Mouse (Mus musculus) forebrain, embryonic 16.5 days (tissue): ENCODE data around the gene H2afx. TPM values are rescaled to one million over a fixed set of nuclear protein-coding genes. Genes with fewer than 3 reads are reported as not detected.
"Not testable (repeated sequence)": the region's sequence is repeated elsewhere in the genome, so short reads cannot be mapped to it uniquely, and the experiment has no call there.

ENCODE experiments used
- ATAC-seq: fragments of 200-750 bp; cut with Nextera tagmentation; 2 replicates; pipeline ENCODE4 v1.8.0; 2017; ENCODE audit warnings: mild to moderate bottlenecking, moderate library complexity
- H3K27ac ChIP-seq: fragments of 300-500 bp; sonication (generic); 2 replicates; pipeline ENCODE4 v1.5.1; 2014; ENCODE audit warnings: low read length, control low read depth
- H3K27me3 ChIP-seq: fragments of 300-500 bp; sonication (generic); replicated peaks from 2 replicates; pipeline ENCODE4 v1.6.1; 2014; ENCODE audit warnings: low read length; ENCODE audit not compliant: control insufficient read depth, insufficient read depth
- H3K36me3 ChIP-seq: fragments of 300-500 bp; sonication (generic); 2 replicates; pipeline ENCODE4 v1.6.1; 2014; ENCODE audit not compliant: control insufficient read depth, insufficient read depth
- H3K4me1 ChIP-seq: fragments of 300-500 bp; sonication (generic); replicated peaks from 2 replicates; pipeline ENCODE4 v1.6.1; 2014; ENCODE audit warnings: low read length; ENCODE audit not compliant: control insufficient read depth, insufficient read depth
- H3K4me2 ChIP-seq: fragments of 300-500 bp; sonication (generic); 2 replicates; pipeline ENCODE4 v1.6.1; 2014; ENCODE audit warnings: mild to moderate bottlenecking, low read length, control low read depth
- H3K4me3 ChIP-seq: fragments of 300-500 bp; sonication (generic); replicated peaks from 2 replicates; pipeline ENCODE4 v1.5.1; 2014; ENCODE audit warnings: mild to moderate bottlenecking, low read length, control low read depth
- H3K9ac ChIP-seq: fragments of 300-500 bp; sonication (generic); replicated peaks from 2 replicates; pipeline ENCODE4 v1.6.1; 2014; ENCODE audit warnings: low read depth, low read length, control low read depth
- H3K9me3 ChIP-seq: fragments of 300-500 bp; sonication (generic); 2 replicates; pipeline ENCODE4 v1.6.1; 2016; ENCODE audit warnings: low read length; ENCODE audit not compliant: control insufficient read depth
- WGBS: fragments of 180-500 bp; shearing (Covaris S2); extraction: QIAGEN DNeasy Blood & Tissue Kit; methylation state at CpG from one replicate; pipeline ENCODE4 v1.1.7; 2014; 5-methylcytosine and 5-hydroxymethylcytosine counted together
- polyA plus RNA-seq: library from polyadenylated mRNA; unstranded; fragments of >200 nt; fragmentation: Nextera tagmentation; extraction: Ambion mirVana; gene quantifications from 2 replicates; pipeline ENCODE4 v1.2.1, GENCODE M21; 2015

H2afx gene
- polyA plus RNA-seq, 1 experiment from 2014 or later = 182 TPM

DNA sequence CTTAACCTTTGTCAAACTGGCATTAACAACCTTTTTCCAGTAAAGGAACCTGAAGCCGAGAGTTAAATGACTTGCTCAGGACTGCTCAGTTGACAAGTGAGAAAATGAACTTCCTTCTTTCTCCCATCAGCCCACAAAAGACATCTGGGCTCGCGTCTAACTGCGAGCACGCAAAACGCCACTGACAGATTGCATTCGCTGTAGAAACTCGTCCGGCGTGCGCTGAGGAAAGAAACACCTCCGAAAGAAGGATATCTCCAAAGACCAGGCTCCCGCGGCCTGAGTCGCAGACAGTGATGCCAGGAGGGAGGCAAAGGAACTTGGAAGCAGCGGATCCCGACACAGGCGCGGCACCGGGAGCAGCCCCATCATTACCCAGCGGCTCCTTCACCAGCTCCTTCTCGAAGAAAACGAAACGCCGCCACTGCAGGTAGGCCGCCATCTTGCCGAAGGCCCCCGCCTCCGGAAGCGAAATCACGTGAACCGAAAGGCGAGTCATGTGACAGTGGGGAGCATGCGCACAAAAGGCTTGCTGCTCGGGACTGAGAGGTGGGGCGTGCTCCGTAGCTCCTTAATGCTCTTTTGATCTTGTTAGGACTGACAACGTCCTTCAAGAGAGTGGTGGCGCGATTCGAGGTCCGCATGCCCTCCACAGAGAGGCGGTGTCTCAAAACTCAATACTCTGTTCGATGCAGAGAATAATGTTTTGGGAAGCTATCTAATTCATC lies 26.9 kb downstream of the H2afx start, which contains the start of gene Vps11:
Gene Vps11 (minus strand): TSS at position 481 of the 728 bp plus-strand sequence.
- Histone ChIP-seq H3K27me3 (no peaks in the 10 kb centered on the region), H3K27ac (peak within 1 kb of the TSS; percentile 78), H3K4me1 (peaks cover 7% of the 10 kb centered on the region), H3K36me3 (peaks cover 8% of the 10 kb centered on the region), H3K9me3 (no peaks in the 10 kb centered on the region), H3K4me2 (peak within 1 kb of the TSS; percentile 57), H3K4me3 (peak within 1 kb of the TSS; percentile 76), H3K9ac (peak within 1 kb of the TSS; percentile 82)
- ATAC-seq = peak; percentile 93
- under 1% methylated on average over 44 of the region's 44 CpGs for WGBS

DNA sequence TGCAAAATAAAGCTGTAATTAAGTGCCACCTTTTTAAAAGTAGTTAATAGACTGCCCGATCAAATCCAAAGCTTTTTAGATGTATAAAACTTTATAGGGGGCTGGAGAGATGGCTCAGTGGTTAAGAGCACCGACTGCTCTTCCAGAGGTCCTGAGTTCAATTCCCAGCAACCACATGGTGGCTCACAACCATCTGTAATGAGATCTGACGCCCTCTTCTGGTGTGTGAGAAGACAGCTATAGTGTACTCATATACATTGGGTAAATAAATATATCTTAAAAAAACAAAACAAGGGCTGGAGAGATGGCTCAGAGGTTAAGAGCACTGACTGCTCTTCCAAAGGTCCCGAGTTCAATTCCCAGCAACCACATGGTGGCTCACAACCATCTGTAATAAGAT lies 27.4 kb downstream of the H2afx start:
- 50% methylated on average over 4 of the region's 4 CpGs for WGBS
- peak; percentile 32 for ATAC-seq
- Histone ChIP-seq H3K27ac (peak overlapping the region; percentile 78), H3K9ac (peak overlapping the region; percentile 49; the same call in 1 of the 2 replicates), H3K4me3 (peak overlapping the region; percentile 76), H3K4me2 (peak overlapping the region; percentile 57)
- not testable (repeated sequence) for H3K27me3 ChIP-seq, H3K36me3 ChIP-seq, H3K9me3 ChIP-seq, H3K4me1 ChIP-seq

DNA sequence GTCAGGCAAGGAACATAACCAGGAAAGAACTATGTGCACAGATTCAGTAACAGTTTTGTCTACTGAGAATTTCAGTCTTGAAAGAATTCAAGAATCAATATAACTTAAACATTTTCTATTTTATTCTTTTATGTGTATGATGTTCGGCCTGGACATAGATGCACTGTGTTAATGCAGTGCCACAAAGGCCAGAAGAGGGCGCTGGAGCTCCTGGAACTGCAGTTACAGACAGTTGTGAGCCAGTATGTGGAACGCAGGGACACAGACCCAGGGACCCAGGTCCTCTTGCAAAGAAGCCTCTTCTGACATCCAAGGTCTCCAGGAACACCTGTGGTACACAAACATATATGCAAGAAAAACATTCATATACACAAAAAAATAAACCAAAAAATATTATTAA lies 30.0 kb downstream of the H2afx start:
- no peak overlapping the region for H3K4me3 ChIP-seq
- peaks cover 7% of the 10 kb centered on the region for H3K4me1 ChIP-seq
- WGBS = 57% methylated on average over 3 of the region's 3 CpGs
- no peak overlapping the region for H3K4me2 ChIP-seq
- ATAC-seq = no peak
- H3K9me3 ChIP-seq = no peaks in the 10 kb centered on the region
- H3K36me3 ChIP-seq = no peaks in the 10 kb centered on the region; the same call in 1 of the 2 replicates
- H3K27me3 ChIP-seq = no peaks in the 10 kb centered on the region
- H3K9ac ChIP-seq = no peak overlapping the region
- no peak overlapping the region for H3K27ac ChIP-seq

DNA sequence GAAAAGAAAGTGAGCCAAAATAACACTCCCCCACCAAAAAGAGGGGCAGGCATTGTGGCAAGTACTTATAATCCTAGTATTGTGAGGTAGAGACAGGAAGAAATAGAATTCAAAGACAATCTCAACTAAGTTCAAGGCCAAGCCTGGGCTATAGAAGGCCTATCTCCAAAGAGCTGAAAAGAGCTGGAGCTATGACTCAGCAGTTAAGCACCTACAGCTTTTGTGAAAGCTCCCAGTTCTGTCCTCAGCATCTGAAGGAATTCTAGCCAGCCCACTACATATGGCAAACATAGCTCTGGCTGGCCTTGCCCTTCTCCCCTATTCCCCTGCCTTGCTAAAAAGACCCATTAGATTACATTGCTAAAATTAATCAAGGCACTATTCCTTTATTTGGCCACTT lies 38.9 kb downstream of the H2afx start:
- no peak for ATAC-seq
- H3K36me3 ChIP-seq = no peaks in the 10 kb centered on the region
- H3K9me3 ChIP-seq = no peaks in the 10 kb centered on the region

GRCm38 (mm10) chr9:44376141-44376540 lies 41.6 kb downstream of the H2afx start:
- no peak overlapping the region for H3K27ac ChIP-seq
- H3K4me1 ChIP-seq = peaks cover 13% of the 10 kb centered on the region
- no peaks in the 10 kb centered on the region for H3K36me3 ChIP-seq
- H3K4me2 ChIP-seq = no peak overlapping the region
- H3K27me3 ChIP-seq = no peaks in the 10 kb centered on the region
- ATAC-seq = no peak
- H3K9me3 ChIP-seq = no peaks in the 10 kb centered on the region
- WGBS = 91% methylated on average over 6 of the region's 6 CpGs
- H3K4me3 ChIP-seq = no peak overlapping the region
- no peak overlapping the region for H3K9ac ChIP-seq

More for the DNA sequence above, 38.9 kb downstream of the H2afx start:
- Histone ChIP-seq H3K27me3 (no peaks in the 10 kb centered on the region), H3K9ac (no peak overlapping the region), H3K4me2 (no peak overlapping the region), H3K27ac (no peak overlapping the region), H3K4me1 (peaks cover 2% of the 10 kb centered on the region; the same call in 1 of the 2 replicates), H3K4me3 (no peak overlapping the region)

- not testable (repeated sequence) for H3K27ac ChIP-seq, H3K4me3 ChIP-seq, ATAC-seq, H3K9ac ChIP-seq, H3K36me3 ChIP-seq, H3K9me3 ChIP-seq, H3K4me2 ChIP-seq, H3K27me3 ChIP-seq
- 79% methylated on average over 2 of the region's 2 CpGs for WGBS
- peaks cover 13% of the 10 kb centered on the region for H3K4me1 ChIP-seq
Observed at GRCm38 (mm10) chr9:44377335-44377734, 42.8 kb downstream of the H2afx start.

GRCm38 (mm10) chr9:44378153-44378730 lies 43.7 kb downstream of the H2afx start:
- no peaks in the 10 kb centered on the region for H3K9me3 ChIP-seq
- H3K27ac ChIP-seq = no peak overlapping the region
- 92% methylated on average over 5 of the region's 5 CpGs for WGBS
- peaks cover 13% of the 10 kb centered on the region for H3K4me1 ChIP-seq
- peak overlapping the region; percentile 73 for H3K4me2 ChIP-seq
- H3K27me3 ChIP-seq = no peaks in the 10 kb centered on the region
- H3K9ac ChIP-seq = no peak overlapping the region
- H3K4me3 ChIP-seq = peak overlapping the region; percentile 93
- no peak for ATAC-seq
- H3K36me3 ChIP-seq = peaks cover 13% of the 10 kb centered on the region

GRCm38 (mm10) chr9:44379054-44379834 lies 44.8 kb downstream of the H2afx start, which contains the start of gene Hyou1:
TSS of gene Hyou1 (plus strand) at chr9:44379490.
- under 1% methylated on average over 82 of the region's 83 CpGs for WGBS

DNA sequence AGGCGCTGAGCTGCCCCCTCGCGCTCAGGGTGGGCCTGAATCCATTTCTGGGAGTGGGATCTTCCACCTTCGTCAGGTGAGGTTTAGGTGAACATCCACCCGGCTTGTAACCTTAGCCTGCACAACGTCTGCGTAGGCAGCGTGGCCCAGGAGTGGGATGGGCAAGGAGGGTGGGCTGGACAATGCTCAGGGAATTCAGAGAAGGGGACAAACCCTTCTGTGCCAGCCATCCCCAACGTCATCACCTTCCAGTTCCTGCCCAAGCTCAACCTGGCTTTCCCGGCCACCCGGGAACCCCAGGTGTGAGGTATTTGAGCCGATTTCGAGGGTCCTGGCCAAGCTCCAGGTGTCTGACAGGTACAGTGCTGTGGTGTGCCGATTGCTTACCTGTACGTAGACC lies 45.4 kb downstream of the H2afx start:
- WGBS = 8% methylated on average over 15 of the region's 15 CpGs
- H3K27ac ChIP-seq = peak overlapping the region; percentile 84
- H3K9me3 ChIP-seq = no peaks in the 10 kb centered on the region
- H3K9ac ChIP-seq = peak overlapping the region; percentile 97
- ATAC-seq = peak; percentile 14; the same call in 1 of the 2 replicates
- H3K4me1 ChIP-seq = peaks cover 13% of the 10 kb centered on the region
- H3K36me3 ChIP-seq = peaks cover 17% of the 10 kb centered on the region
- no peaks in the 10 kb centered on the region for H3K27me3 ChIP-seq
- H3K4me3 ChIP-seq = peak overlapping the region; percentile 93
- H3K4me2 ChIP-seq = peak overlapping the region; percentile 98

More at GRCm38 (mm10) chr9:44379054-44379834, 44.8 kb downstream of the H2afx start, which contains the start of gene Hyou1:
- ATAC-seq = peak; percentile 99
- H3K4me1 ChIP-seq = peaks cover 13% of the 10 kb centered on the region
- peak within 1 kb of the TSS; percentile 98 for H3K4me2 ChIP-seq
- H3K27me3 ChIP-seq = no peaks in the 10 kb centered on the region
- peak within 1 kb of the TSS; percentile 93 for H3K4me3 ChIP-seq
- peak within 1 kb of the TSS; percentile 91 for H3K27ac ChIP-seq
- peaks cover 13% of the 10 kb centered on the region for H3K36me3 ChIP-seq
- H3K9ac ChIP-seq = peak within 1 kb of the TSS; percentile 97
- no peaks in the 10 kb centered on the region for H3K9me3 ChIP-seq
